Comparison of ENCODE assay signal across 9 mouse cellular contexts in genomic region chr6:86397257-86397980, GRCm38 (mm10). TPM values are rescaled to one million over a fixed set of nuclear protein-coding genes. Genes with fewer than 3 reads are reported as not detected.
DNase-seq lines count a peak whose midpoint lies in the region; ATAC-seq and TF ChIP-seq lines count a peak whose summit lies in the region.
"Had no signal": no experiment of that assay in that cellular context is flagged by ENCODE, and none has a peak within 500 bp of the region (broad histone marks: within the 10 kb centered on the region; RNA-seq: fewer than 3 reads in every experiment).

No protein-coding gene starts in this region.

- in situ Hi-C loops in ES-E14 (cut with MboI; ENCODE audit: low sequenced_read_pairs in 2 of 2, unreplicated experiment in 2 of 2), result no loop called here

- H3K9me3 ChIP-seq in heart, embryonic 11.5 days (replicated peaks; ENCODE audit: control insufficient read depth, low read length), result no peaks in the 10 kb centered on the region
- H3K9me3 ChIP-seq in ES-E14 (ENCODE audit: control insufficient read depth, insufficient read depth, low read depth, low read length), result no peaks in the 10 kb centered on the region
- H3K9me3 ChIP-seq in hindbrain, embryonic 13.5 days, result no peaks in the 10 kb centered on the region
- no peaks in the 10 kb centered on the region for H3K9me3 ChIP-seq in megakaryocyte, embryonic 14.5 days

- peak overlapping the region; percentile 96 for H3K4me2 ChIP-seq in heart, embryonic 11.5 days
- H3K4me2 ChIP-seq in hindbrain, embryonic 13.5 days, result peak overlapping the region; percentile 74

- no peaks in the 10 kb centered on the region for H3K36me3 ChIP-seq in heart, embryonic 11.5 days (ENCODE audit: control insufficient read depth, insufficient read depth, low read length)
- peaks cover 9% of the 10 kb centered on the region; the same call in 1 of the 2 replicates for H3K36me3 ChIP-seq in ES-E14 (ENCODE audit: control insufficient read depth, insufficient read depth, low read length, poor library complexity, severe bottlenecking)
- peaks cover 17% of the 10 kb centered on the region for H3K36me3 ChIP-seq in hindbrain, embryonic 13.5 days
- peaks cover 15% of the 10 kb centered on the region for H3K36me3 ChIP-seq in megakaryocyte, embryonic 14.5 days (replicated peaks; ENCODE audit: low read length)

- WGBS in heart, embryonic 11.5 days (ENCODE audit: insufficient replicate concordance), result 4% methylated on average over 14 of the region's 14 CpGs
- 8% methylated on average over 14 of the region's 14 CpGs for WGBS in hindbrain, embryonic 13.5 days

- H3K27ac ChIP-seq in heart, embryonic 11.5 days (ENCODE audit: low read depth, low read length), result peak overlapping the region; percentile 80
- no peak overlapping the region for H3K27ac ChIP-seq in ES-E14 (ENCODE audit: insufficient read depth, low read depth, low read length, poor library complexity, severe bottlenecking)
- peak overlapping the region; percentile 95 for H3K27ac ChIP-seq in hindbrain, embryonic 13.5 days

- intact Hi-C loops in heart, postnatal 36 days (cut with DNase I), result no loop called here

- no peak for ATAC-seq in heart, embryonic 11.5 days (replicated peaks; ENCODE audit: insufficient number of reproducible peaks, low FRiP score, low TSS enrichment)
- ATAC-seq in hindbrain, embryonic 13.5 days (ENCODE audit: low FRiP score), result no peak

- peak overlapping the region; percentile 85 for H3K9ac ChIP-seq in heart, embryonic 11.5 days (ENCODE audit: low read depth, low read length)
- H3K9ac ChIP-seq in ES-E14 (ENCODE audit: insufficient read depth, low read depth, low read length, poor library complexity, severe bottlenecking), result peak overlapping the region; percentile 81
- H3K9ac ChIP-seq in hindbrain, embryonic 13.5 days, result peak overlapping the region; percentile 96

- DNase-seq in heart, postnatal 36 days, result no peak
- DNase-seq in ES-E14 (ENCODE audit: low read depth, low spot score), result no peak
- no peak for DNase-seq in layer of hippocampus, adult 9-10 months (ENCODE audit: low spot score)
- no peak for DNase-seq in urinary bladder, postnatal 14 days (ENCODE audit: low spot score)
- no peak for DNase-seq in testis, postnatal 10 days (ENCODE audit: low spot score)

- no peaks in the 10 kb centered on the region for H3K27me3 ChIP-seq in heart, embryonic 11.5 days (ENCODE audit: control insufficient read depth, insufficient read depth, low read length)
- no peaks in the 10 kb centered on the region; the same call in 1 of the 2 replicates for H3K27me3 ChIP-seq in hindbrain, embryonic 13.5 days
- no peaks in the 10 kb centered on the region for H3K27me3 ChIP-seq in megakaryocyte, embryonic 14.5 days (replicated peaks)

- peaks cover 21% of the 10 kb centered on the region for H3K4me1 ChIP-seq in heart, embryonic 11.5 days (ENCODE audit: control insufficient read depth, insufficient read depth, low read length)
- peaks cover 6 to 7% of the 10 kb centered on the region in 2 experiments; a peak in 2 of 4 replicates for H3K4me1 ChIP-seq in ES-E14 (ENCODE audit: control insufficient read depth in 2 of 2, insufficient read depth in 2 of 2, low read length in 2 of 2, poor library complexity in 1 of 2)
- H3K4me1 ChIP-seq in hindbrain, embryonic 13.5 days (replicated peaks), result peaks cover 39% of the 10 kb centered on the region
- H3K4me1 ChIP-seq in megakaryocyte, embryonic 14.5 days, result peaks cover 54% of the 10 kb centered on the region

- peak overlapping the region; percentile 86 for H3K4me3 ChIP-seq in heart, embryonic 11.5 days (ENCODE audit: low read depth, low read length)
- H3K4me3 ChIP-seq in ES-E14 (ENCODE audit: insufficient read depth in 1 of 2, low read depth in 1 of 2, low read length in 2 of 2, poor library complexity in 1 of 2, severe bottlenecking in 1 of 2), result peak overlapping the region; percentile 88 to 94
- H3K4me3 ChIP-seq in hindbrain, embryonic 13.5 days, result peak overlapping the region; percentile 97
- peak overlapping the region; percentile 98 for H3K4me3 ChIP-seq in megakaryocyte, embryonic 14.5 days (replicated peaks)

TF ChIP-seq in ES-E14, 5 proteins besides CTCF, POLR2A, EP300 and RAD21:
- TF ChIP-seq MAFK (IDR thresholded peaks at IDR 0.05; ENCODE audit: insufficient read depth, low read depth, low read length), result no peak
- TF ChIP-seq CHD2 (IDR thresholded peaks at IDR 0.05; ENCODE audit: low read depth, low read length), result no peak
- no peak for TF ChIP-seq HCFC1 (IDR thresholded peaks at IDR 0.05; ENCODE audit: borderline replicate concordance, insufficient read depth, low read length)
- no peak for TF ChIP-seq ZC3H11A (IDR thresholded peaks at IDR 0.05; ENCODE audit: borderline replicate concordance, low read depth, low read length)

RNA-seq across cellular contexts. Expression of gene Pcyox1, which starts 0.5 kb away (rescaled TPM):
- polyA plus RNA-seq in heart, embryonic 11.5 days (2014; fragmentation: Nextera tagmentation; extraction: Ambion mirVana), result 50.0 and 52.6 TPM in 2 replicates
- total RNA-seq in heart, postnatal 36 days (2021), result 10 to 100 TPM; 74.9 to 92.7 TPM
- 41.5 and 58.5 TPM in 2 replicates for total RNA-seq in ES-E14 (2012; rRNA removed)
- polyA plus RNA-seq in hindbrain, embryonic 13.5 days (2015; fragmentation: Nextera tagmentation; extraction: Ambion mirVana), result 110 and 114 TPM in 2 replicates
- 8.2 and 12.4 TPM in 2 replicates for polyA plus RNA-seq in megakaryocyte, embryonic 14.5 days (2012; ENCODE audit: insufficient read depth, low replicate concordance)

RNA-seq across cellular contexts. Expression of gene Tia1, which starts 6.6 kb away (rescaled TPM):
- polyA plus RNA-seq in heart, embryonic 11.5 days (2014; fragmentation: Nextera tagmentation; extraction: Ambion mirVana), result 144 and 146 TPM in 2 replicates
- 10 to 100 TPM; 18.1 to 26.4 TPM for total RNA-seq in heart, postnatal 36 days (2021)
- total RNA-seq in ES-E14 (2012; rRNA removed), result 46.1 and 70.9 TPM in 2 replicates
- polyA plus RNA-seq in hindbrain, embryonic 13.5 days (2015; fragmentation: Nextera tagmentation; extraction: Ambion mirVana), result 359 and 370 TPM in 2 replicates
- 2.0 and 6.4 TPM in 2 replicates for polyA plus RNA-seq in megakaryocyte, embryonic 14.5 days (2012; ENCODE audit: insufficient read depth, low replicate concordance)

RNA-seq across cellular contexts. Expression of gene Snrpg, which starts 26.3 kb away (rescaled TPM):
- polyA plus RNA-seq in heart, embryonic 11.5 days (2014; fragmentation: Nextera tagmentation; extraction: Ambion mirVana), result 389 and 393 TPM in 2 replicates
- 10 to 100 TPM; 34.1 to 42.1 TPM for total RNA-seq in heart, postnatal 36 days (2021)
- 672 and 786 TPM in 2 replicates for total RNA-seq in ES-E14 (2012; rRNA removed)
- 479 and 486 TPM in 2 replicates for polyA plus RNA-seq in hindbrain, embryonic 13.5 days (2015; fragmentation: Nextera tagmentation; extraction: Ambion mirVana)
- polyA plus RNA-seq in megakaryocyte, embryonic 14.5 days (2012; ENCODE audit: insufficient read depth, low replicate concordance), result 2.9 and 11.4 TPM in 2 replicates

RNA-seq across cellular contexts. Expression of gene Gm44790, which starts 29.0 kb away (rescaled TPM):
- polyA plus RNA-seq in heart, embryonic 11.5 days (2014; fragmentation: Nextera tagmentation; extraction: Ambion mirVana), result not detected in 2 replicates
- total RNA-seq in heart, postnatal 36 days (2021), result not detected
- 0.31 and 3.3 TPM in 2 replicates for total RNA-seq in ES-E14 (2012; rRNA removed)
- polyA plus RNA-seq in hindbrain, embryonic 13.5 days (2015; fragmentation: Nextera tagmentation; extraction: Ambion mirVana), result 0.52 TPM in 1 of 2 replicates, not detected in the other
- polyA plus RNA-seq in megakaryocyte, embryonic 14.5 days (2012; ENCODE audit: insufficient read depth, low replicate concordance), result not detected in 2 replicates
- total RNA-seq: layer of hippocampus, postnatal 10 days had no signal

RNA-seq across cellular contexts. Expression of gene Fam136a, which starts 32.0 kb away (rescaled TPM):
- polyA plus RNA-seq in heart, embryonic 11.5 days (2014; fragmentation: Nextera tagmentation; extraction: Ambion mirVana), result 118 and 127 TPM in 2 replicates
- 10 to 100 TPM; 26.8 to 28.9 TPM for total RNA-seq in heart, postnatal 36 days (2021)
- total RNA-seq in ES-E14 (2012; rRNA removed), result 100 and 116 TPM in 2 replicates
- 115 and 123 TPM in 2 replicates for polyA plus RNA-seq in hindbrain, embryonic 13.5 days (2015; fragmentation: Nextera tagmentation; extraction: Ambion mirVana)
- polyA plus RNA-seq in megakaryocyte, embryonic 14.5 days (2012; ENCODE audit: insufficient read depth, low replicate concordance), result 2.8 and 6.7 TPM in 2 replicates

Comparison
In these comparisons a context has a peak if more than half of its experiments do, and no peak if none do; other contexts are left out.
1. RNA of gene Tia1, which starts 6.6 kb away (polyA plus RNA-seq): 359 to 370 TPM in hindbrain, embryonic 13.5 days and 144 to 146 TPM in heart, embryonic 11.5 days; 2.0 to 6.4 TPM in megakaryocyte, embryonic 14.5 days; every median in the first group is over 10 times any median in the second.
2. RNA of gene Snrpg, which starts 26.3 kb away (polyA plus RNA-seq): 479 to 486 TPM in hindbrain, embryonic 13.5 days and 389 to 393 TPM in heart, embryonic 11.5 days; 2.9 to 11.4 TPM in megakaryocyte, embryonic 14.5 days; every median in the first group is over 10 times any median in the second.
3. Peak in every context shown above with its lines, with median percentiles within 50 percentile points of each other: H3K4me3 ChIP-seq and H3K9ac ChIP-seq.